Mouse (Mus musculus) lung, postnatal 0 days (tissue): ENCODE data around the gene Rpn1.

Experiments
- CTCF ChIP-seq: IDR thresholded peaks from 2 replicates; pipeline ENCODE4 v1.5.1; 2016; ENCODE audit warnings: antibody characterized with exemption, mild to moderate bottlenecking
- EP300 ChIP-seq: IDR thresholded peaks from 2 replicates; pipeline ENCODE4 v1.6.1; 2016; ENCODE audit warnings: antibody characterized with exemption, mild to moderate bottlenecking, control low read depth

DNA sequence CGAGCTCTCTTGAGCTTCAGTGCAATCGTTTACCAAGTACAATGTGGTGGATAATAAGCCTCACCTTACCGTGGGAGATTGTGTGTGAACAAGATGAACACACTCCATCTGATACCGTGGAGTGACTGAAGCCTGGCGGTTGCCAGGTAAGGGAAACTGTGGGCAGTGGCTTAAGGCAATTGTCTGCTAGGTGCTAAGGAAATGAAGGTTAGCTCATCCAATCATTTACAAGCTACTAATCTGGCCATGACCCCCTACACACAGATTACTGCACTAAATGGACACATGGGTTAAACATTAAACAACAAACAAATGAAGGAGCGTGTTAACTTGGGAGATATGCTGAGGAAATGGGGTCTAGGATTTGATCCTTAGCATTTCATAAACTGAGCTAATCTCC, 35.3 kb upstream of the Rpn1 start:
- no peak for TF ChIP-seq CTCF
- TF ChIP-seq EP300, result no peak
